8 mouse cellular contexts compared by ENCODE assay signal in genomic region chr9:21962416-21963059, GRCm38 (mm10). TPM values are rescaled to one million over a fixed set of nuclear protein-coding genes. Genes with fewer than 3 reads are reported as not detected.
A peak's percentile ranks its signal among the peaks of the same experiment; 100 is the strongest.
DNase-seq lines count a peak whose midpoint lies in the region; ATAC-seq and TF ChIP-seq lines count a peak whose summit lies in the region.

No protein-coding gene starts in this region.

- H3K9ac ChIP-seq in heart, embryonic 16.5 days (ENCODE audit: low read length), result peak overlapping the region; percentile 55
- peak overlapping the region; percentile 74 for H3K9ac ChIP-seq in liver, embryonic 16.5 days (ENCODE audit: low read depth, low read length)
- H3K9ac ChIP-seq in neural tube, embryonic 12.5 days, result 0 out of 2 replicates have a peak overlapping the region, but pooled peaks have one; percentile 29

- 3% methylated on average over 34 of the region's 34 CpGs for WGBS in heart, embryonic 16.5 days
- under 1% methylated on average over 34 of the region's 34 CpGs for WGBS in liver, embryonic 16.5 days (ENCODE audit: insufficient replicate concordance)
- WGBS in neural tube, embryonic 12.5 days, result 2% methylated on average over 34 of the region's 34 CpGs

- ATAC-seq in CD4-positive, CD25-positive, alpha-beta regulatory T cell, adult 4 months, result peak; percentile 81
- ATAC-seq in erythroblast, adult 5-6 weeks (replicated peaks; ENCODE audit: low FRiP score, poor library complexity, severe bottlenecking), result peak; percentile 88
- peak; percentile 74 for ATAC-seq in heart, embryonic 16.5 days (replicated peaks; ENCODE audit: extremely low read depth, insufficient read depth, low FRiP score)
- ATAC-seq in liver, embryonic 16.5 days (ENCODE audit: low read depth), result peak; percentile 93
- ATAC-seq in neural tube, embryonic 12.5 days (ENCODE audit: low FRiP score, low read depth), result peak; percentile 45; the same call in 1 of the 2 replicates

- H3K27ac ChIP-seq in heart, embryonic 16.5 days (ENCODE audit: low read length), result no peak overlapping the region
- H3K27ac ChIP-seq in liver, embryonic 16.5 days (ENCODE audit: low read length), result peak overlapping the region; percentile 97
- H3K27ac ChIP-seq in neural tube, embryonic 12.5 days, result no peak overlapping the region

- TF ChIP-seq POLR2A in brain, embryonic 14.5 days (IDR thresholded peaks at IDR 0.05; ENCODE audit: borderline replicate concordance, extremely low read depth, insufficient read depth, insufficient read length, poor library complexity, severe bottlenecking), result no peak

- peaks cover 24% of the 10 kb centered on the region for H3K27me3 ChIP-seq in heart, embryonic 16.5 days (ENCODE audit: control insufficient read depth, insufficient read depth, low read length)
- H3K27me3 ChIP-seq in liver, embryonic 16.5 days (ENCODE audit: control insufficient read depth, insufficient read depth, low read depth, low read length), result peaks cover 7% of the 10 kb centered on the region; the same call in 1 of the 2 replicates
- peaks cover 47% of the 10 kb centered on the region for H3K27me3 ChIP-seq in neural tube, embryonic 12.5 days (replicated peaks)

- no peaks in the 10 kb centered on the region for H3K9me3 ChIP-seq in heart, embryonic 16.5 days (replicated peaks; ENCODE audit: control insufficient read depth, low read length)
- H3K9me3 ChIP-seq in liver, embryonic 16.5 days (replicated peaks; ENCODE audit: control insufficient read depth, low read length), result no peaks in the 10 kb centered on the region
- H3K9me3 ChIP-seq in neural tube, embryonic 12.5 days, result no peaks in the 10 kb centered on the region

- H3K4me3 ChIP-seq in heart, embryonic 16.5 days (ENCODE audit: low read length), result peak overlapping the region; percentile 51
- H3K4me3 ChIP-seq in liver, embryonic 16.5 days (ENCODE audit: low read depth, low read length), result peak overlapping the region; percentile 68
- H3K4me3 ChIP-seq in neural tube, embryonic 12.5 days, result peak overlapping the region; percentile 27

- no peaks in the 10 kb centered on the region for H3K36me3 ChIP-seq in heart, embryonic 16.5 days (ENCODE audit: control insufficient read depth, insufficient read depth)
- H3K36me3 ChIP-seq in liver, embryonic 16.5 days (ENCODE audit: control insufficient read depth, insufficient read depth), result peaks cover 37% of the 10 kb centered on the region
- no peaks in the 10 kb centered on the region for H3K36me3 ChIP-seq in neural tube, embryonic 12.5 days

- peaks cover 29% of the 10 kb centered on the region for H3K4me1 ChIP-seq in heart, embryonic 16.5 days (ENCODE audit: control insufficient read depth, insufficient read depth, low read length)
- H3K4me1 ChIP-seq in liver, embryonic 16.5 days (ENCODE audit: control insufficient read depth, low read depth, low read length), result peaks cover 41% of the 10 kb centered on the region
- H3K4me1 ChIP-seq in neural tube, embryonic 12.5 days, result peaks cover 34% of the 10 kb centered on the region

- TF ChIP-seq CTCF in brain, embryonic 14.5 days (IDR thresholded peaks at IDR 0.05; ENCODE audit: borderline replicate concordance, extremely low read depth, insufficient read depth, insufficient read length), result no peak; the same call in 1 of the 2 replicates

- peak overlapping the region; percentile 77 for H3K4me2 ChIP-seq in heart, embryonic 16.5 days (ENCODE audit: low read depth, low read length)
- H3K4me2 ChIP-seq in liver, embryonic 16.5 days (ENCODE audit: low read depth, low read length), result peak overlapping the region; percentile 80
- H3K4me2 ChIP-seq in neural tube, embryonic 12.5 days (replicated peaks), result peak overlapping the region; percentile 70

- peak; percentile 75 for DNase-seq in brain, embryonic 14.5 days (ENCODE audit: low read depth)
- peak; percentile 82 for DNase-seq in kidney, postnatal 14 days
- DNase-seq in telencephalon, adult 2 months (ENCODE audit: low read depth, low spot score), result peak; percentile 75

RNA-seq across cellular contexts. Expression of gene Epor, which starts 0.8 kb away (rescaled TPM):
- polyA plus RNA-seq in CD4-positive, CD25-positive, alpha-beta regulatory T cell, adult 4 months (2017; shearing (Covaris generic)), result not detected
- 2.1 and 2.3 TPM in 2 replicates for polyA plus RNA-seq in brain, embryonic 14.5 days (2012; rRNA removed)
- total RNA-seq in erythroblast, adult 5-6 weeks (2015; ENCODE audit: low replicate concordance), result 68.1 and 70.3 TPM in 2 replicates
- total RNA-seq in erythroblast, adult 5-6 weeks (2017; ENCODE audit: low replicate concordance), result 70.3 and 91.0 TPM in 2 replicates
- 3.6 TPM in 2 replicates for polyA plus RNA-seq in heart, embryonic 16.5 days (2015; fragmentation: Nextera tagmentation; extraction: Ambion mirVana)
- 115 and 116 TPM in 2 replicates for polyA plus RNA-seq in liver, embryonic 16.5 days (2015; fragmentation: Nextera tagmentation; extraction: Ambion mirVana)
- polyA plus RNA-seq in neural tube, embryonic 12.5 days (2016; fragmentation: Nextera tagmentation; extraction: Ambion mirVana), result 3.5 and 4.0 TPM in 2 replicates

RNA-seq across cellular contexts. Expression of gene Swsap1, which starts 7.0 kb away (rescaled TPM):
- 10 to 100 TPM in 1 of 2 experiments, 1 to 10 TPM in 1; 3.2 to 13.5 TPM for polyA plus RNA-seq in CD4-positive, CD25-positive, alpha-beta regulatory T cell, adult 4 months (2017; shearing (Covaris generic))
- polyA plus RNA-seq in brain, embryonic 14.5 days (2012; rRNA removed), result 7.3 and 8.7 TPM in 2 replicates
- total RNA-seq in erythroblast, adult 5-6 weeks (2015; ENCODE audit: low replicate concordance), result 0.58 and 1.5 TPM in 2 replicates
- total RNA-seq in erythroblast, adult 5-6 weeks (2017; ENCODE audit: low replicate concordance), result 3.8 and 6.6 TPM in 2 replicates
- polyA plus RNA-seq in heart, embryonic 16.5 days (2015; fragmentation: Nextera tagmentation; extraction: Ambion mirVana), result 4.4 and 4.9 TPM in 2 replicates
- polyA plus RNA-seq in liver, embryonic 16.5 days (2015; fragmentation: Nextera tagmentation; extraction: Ambion mirVana), result 2.1 and 2.3 TPM in 2 replicates
- polyA plus RNA-seq in neural tube, embryonic 12.5 days (2016; fragmentation: Nextera tagmentation; extraction: Ambion mirVana), result 8.1 and 9.7 TPM in 2 replicates

RNA-seq across cellular contexts. Expression of gene Plppr2, which starts 25.7 kb away (rescaled TPM):
- under 1 TPM; 0.28 to 0.90 TPM for polyA plus RNA-seq in CD4-positive, CD25-positive, alpha-beta regulatory T cell, adult 4 months (2017; shearing (Covaris generic))
- 179 and 182 TPM in 2 replicates for polyA plus RNA-seq in brain, embryonic 14.5 days (2012; rRNA removed)
- 0.42 TPM in 1 of 2 replicates, not detected in the other for total RNA-seq in erythroblast, adult 5-6 weeks (2015; ENCODE audit: low replicate concordance)
- not detected in 2 replicates for total RNA-seq in erythroblast, adult 5-6 weeks (2017; ENCODE audit: low replicate concordance)
- polyA plus RNA-seq in heart, embryonic 16.5 days (2015; fragmentation: Nextera tagmentation; extraction: Ambion mirVana), result 3.2 and 4.3 TPM in 2 replicates
- polyA plus RNA-seq in liver, embryonic 16.5 days (2015; fragmentation: Nextera tagmentation; extraction: Ambion mirVana), result 0.96 and 1.4 TPM in 2 replicates
- 53.3 and 56.2 TPM in 2 replicates for polyA plus RNA-seq in neural tube, embryonic 12.5 days (2016; fragmentation: Nextera tagmentation; extraction: Ambion mirVana)

RNA-seq across cellular contexts. Expression of gene Rgl3, which starts 26.7 kb away (rescaled TPM):
- not detected for polyA plus RNA-seq in CD4-positive, CD25-positive, alpha-beta regulatory T cell, adult 4 months (2017; shearing (Covaris generic))
- polyA plus RNA-seq in brain, embryonic 14.5 days (2012; rRNA removed), result 1.8 and 2.3 TPM in 2 replicates
- not detected in 2 replicates for total RNA-seq in erythroblast, adult 5-6 weeks (2015; ENCODE audit: low replicate concordance)
- total RNA-seq in erythroblast, adult 5-6 weeks (2017; ENCODE audit: low replicate concordance), result not detected in 2 replicates
- polyA plus RNA-seq in heart, embryonic 16.5 days (2015; fragmentation: Nextera tagmentation; extraction: Ambion mirVana), result 2.6 and 3.0 TPM in 2 replicates
- 0.14 and 0.32 TPM in 2 replicates for polyA plus RNA-seq in liver, embryonic 16.5 days (2015; fragmentation: Nextera tagmentation; extraction: Ambion mirVana)
- polyA plus RNA-seq in neural tube, embryonic 12.5 days (2016; fragmentation: Nextera tagmentation; extraction: Ambion mirVana), result 2.0 and 2.8 TPM in 2 replicates

RNA-seq across cellular contexts. Expression of gene Tmem205, which starts 35.2 kb away (rescaled TPM):
- 1 to 10 TPM; 8.0 to 8.7 TPM for polyA plus RNA-seq in CD4-positive, CD25-positive, alpha-beta regulatory T cell, adult 4 months (2017; shearing (Covaris generic))
- 28.6 and 46.8 TPM in 2 replicates for polyA plus RNA-seq in brain, embryonic 14.5 days (2012; rRNA removed)
- total RNA-seq in erythroblast, adult 5-6 weeks (2015; ENCODE audit: low replicate concordance), result 9.8 and 15.7 TPM in 2 replicates
- total RNA-seq in erythroblast, adult 5-6 weeks (2017; ENCODE audit: low replicate concordance), result 1.5 TPM in 2 replicates
- 39.1 and 45.3 TPM in 2 replicates for polyA plus RNA-seq in heart, embryonic 16.5 days (2015; fragmentation: Nextera tagmentation; extraction: Ambion mirVana)
- polyA plus RNA-seq in liver, embryonic 16.5 days (2015; fragmentation: Nextera tagmentation; extraction: Ambion mirVana), result 172 and 194 TPM in 2 replicates
- 36.1 and 42.3 TPM in 2 replicates for polyA plus RNA-seq in neural tube, embryonic 12.5 days (2016; fragmentation: Nextera tagmentation; extraction: Ambion mirVana)

Comparison
In these comparisons a context has a peak if more than half of its experiments do, and no peak if none do; other contexts are left out.
1. RNA of gene Epor, which starts 0.8 kb away (polyA plus RNA-seq): 115 to 116 TPM in liver, embryonic 16.5 days; 3.5 to 4.0 TPM in neural tube, embryonic 12.5 days, 3.6 TPM in heart, embryonic 16.5 days, 2.1 to 2.3 TPM in brain, embryonic 14.5 days and not detected in CD4-positive, CD25-positive, alpha-beta regulatory T cell, adult 4 months; every median in the first group is over 10 times any median in the second.
2. RNA of gene Plppr2, which starts 25.7 kb away (polyA plus RNA-seq): 179 to 182 TPM in brain, embryonic 14.5 days and 53.3 to 56.2 TPM in neural tube, embryonic 12.5 days; 3.2 to 4.3 TPM in heart, embryonic 16.5 days, 0.96 to 1.4 TPM in liver, embryonic 16.5 days and 0.28 to 0.90 TPM in CD4-positive, CD25-positive, alpha-beta regulatory T cell, adult 4 months; every median in the first group is over 10 times any median in the second.
3. Peak in every context shown above with its lines, with median percentiles within 50 percentile points of each other: ATAC-seq, DNase-seq, H3K4me2 ChIP-seq, H3K4me3 ChIP-seq and H3K9ac ChIP-seq.